Mouse (Mus musculus): ENCODE results near the gene Nelfe. TPM values are rescaled to one million over a fixed set of nuclear protein-coding genes. Genes with fewer than 3 reads are reported as not detected.
A peak's percentile ranks its signal among the peaks of the same experiment; 100 is the strongest.

The Nelfe gene
- total RNA-seq, 1 experiment = 63.4 TPM

DNA sequence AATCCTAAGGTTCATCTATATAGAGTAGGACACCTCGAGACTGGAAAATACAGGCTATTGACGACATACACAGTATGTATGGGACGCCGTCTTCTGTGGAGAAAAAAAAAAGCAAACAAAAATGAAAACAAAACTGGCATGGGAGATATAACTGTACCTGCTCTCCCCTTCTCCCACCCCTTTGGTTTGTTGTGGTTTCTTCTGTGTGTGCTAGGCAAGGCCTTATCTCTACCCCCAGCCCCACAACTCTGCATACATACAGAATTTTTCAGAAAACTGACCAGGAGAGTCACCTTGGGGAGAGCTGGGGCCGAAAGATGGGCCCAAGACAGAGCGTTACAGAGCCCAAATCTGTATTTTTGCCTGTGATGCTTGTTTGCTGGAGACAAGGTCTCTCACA lies 34.5 kb downstream of the Nelfe start:
- Histone ChIP-seq H3K9ac (ENCODE audit: insufficient read depth, low read depth, low read length, poor library complexity, severe bottlenecking) (no peak overlapping the region), H3K27ac (ENCODE audit: insufficient read depth, low read depth, low read length, poor library complexity, severe bottlenecking) (no peak overlapping the region), H3K9me3 (ENCODE audit: control insufficient read depth, insufficient read depth, low read depth, low read length) (no peaks in the 10 kb centered on the region), H3K4me1 (ENCODE audit: control insufficient read depth in 2 of 2, insufficient read depth in 2 of 2, low read length in 2 of 2, poor library complexity in 1 of 2) (peaks cover 0 to 1% of the 10 kb centered on the region in 2 experiments; a peak in 2 of 4 replicates), H3K36me3 (ENCODE audit: control insufficient read depth, insufficient read depth, low read length, poor library complexity, severe bottlenecking) (no peaks in the 10 kb centered on the region), H3K4me3 (ENCODE audit: insufficient read depth in 1 of 2, low read depth in 1 of 2, low read length in 2 of 2, poor library complexity in 1 of 2, severe bottlenecking in 1 of 2) (no peak overlapping the region)
- in situ Hi-C loops (cut with MboI; ENCODE audit: low sequenced_read_pairs in 2 of 2, unreplicated experiment in 2 of 2) = no loop called here
- TF ChIP-seq HCFC1 (IDR thresholded peaks at IDR 0.05; ENCODE audit: borderline replicate concordance, insufficient read depth, low read length) (no peak), ZC3H11A (IDR thresholded peaks at IDR 0.05; ENCODE audit: borderline replicate concordance, low read depth, low read length) (no peak), ZNF384 (IDR thresholded peaks at IDR 0.05; ENCODE audit: low read depth, low read length) (no peak), CHD2 (IDR thresholded peaks at IDR 0.05; ENCODE audit: low read depth, low read length) (no peak)
- DNase-seq (ENCODE audit: low read depth, low spot score) = no peak

DNA sequence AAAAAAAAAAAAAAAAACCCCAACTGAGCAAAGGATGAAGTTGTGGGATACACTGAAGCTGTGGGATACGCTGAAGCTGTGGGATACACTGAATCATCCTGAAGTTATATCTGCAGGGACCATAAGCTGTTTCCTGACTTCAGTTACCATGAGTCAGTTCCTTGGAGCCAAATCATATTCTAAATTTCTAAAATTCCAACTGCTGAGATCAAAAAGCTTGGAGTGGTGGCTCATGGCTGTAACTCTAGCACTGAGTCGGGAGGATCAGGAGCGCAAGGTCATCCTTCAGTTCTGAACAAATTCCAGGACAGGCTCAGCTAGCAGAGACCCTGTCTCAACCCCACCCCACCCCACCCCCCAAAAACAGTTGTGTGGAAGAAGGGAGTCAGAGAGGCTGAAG lies 35.4 kb downstream of the Nelfe start:
- Histone ChIP-seq H3K9me3 (ENCODE audit: control insufficient read depth, insufficient read depth, low read depth, low read length) (no peaks in the 10 kb centered on the region), H3K9ac (ENCODE audit: insufficient read depth, low read depth, low read length, poor library complexity, severe bottlenecking) (no peak overlapping the region), H3K36me3 (ENCODE audit: control insufficient read depth, insufficient read depth, low read length, poor library complexity, severe bottlenecking) (no peaks in the 10 kb centered on the region), H3K27ac (ENCODE audit: insufficient read depth, low read depth, low read length, poor library complexity, severe bottlenecking) (no peak overlapping the region), H3K4me3 (ENCODE audit: insufficient read depth in 1 of 2, low read depth in 1 of 2, low read length in 2 of 2, poor library complexity in 1 of 2, severe bottlenecking in 1 of 2) (no peak overlapping the region), H3K4me1 (ENCODE audit: control insufficient read depth in 2 of 2, insufficient read depth in 2 of 2, low read length in 2 of 2, poor library complexity in 1 of 2) (peaks cover 1 to 4% of the 10 kb centered on the region in 2 experiments; a peak in 2 of 4 replicates)
- in situ Hi-C loops (cut with MboI; ENCODE audit: low sequenced_read_pairs in 2 of 2, unreplicated experiment in 2 of 2) = no loop called here
- DNase-seq (ENCODE audit: low read depth, low spot score) = no peak
- no peak for TF ChIP-seq ZNF384 (IDR thresholded peaks at IDR 0.05; ENCODE audit: low read depth, low read length)
- no peak for TF ChIP-seq MAFK (IDR thresholded peaks at IDR 0.05; ENCODE audit: insufficient read depth, low read depth, low read length)
- no peak for TF ChIP-seq ZC3H11A (IDR thresholded peaks at IDR 0.05; ENCODE audit: borderline replicate concordance, low read depth, low read length)
- TF ChIP-seq HCFC1 (IDR thresholded peaks at IDR 0.05; ENCODE audit: borderline replicate concordance, insufficient read depth, low read length) = no peak
- TF ChIP-seq CHD2 (IDR thresholded peaks at IDR 0.05; ENCODE audit: low read depth, low read length) = no peak

DNA sequence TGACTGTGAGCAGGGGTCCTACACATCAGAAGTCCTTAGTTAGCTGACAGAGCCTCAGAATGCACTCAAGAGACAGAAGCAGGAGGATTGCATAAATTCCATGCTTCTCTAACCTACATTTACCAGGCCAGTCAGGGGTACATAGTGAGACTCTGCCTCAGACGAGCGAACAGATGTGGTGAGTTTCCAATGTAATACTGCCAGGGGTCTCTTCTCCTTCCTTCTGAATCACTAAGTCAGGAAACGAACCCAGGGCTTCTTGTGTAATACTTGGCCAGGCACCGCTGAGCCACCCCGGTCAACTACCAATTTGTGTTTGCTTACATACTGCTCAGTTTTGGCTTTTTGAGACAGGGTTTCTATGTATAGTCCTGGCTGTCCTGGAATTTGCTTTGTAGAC lies 37.8 kb downstream of the Nelfe start:
- DNase-seq (ENCODE audit: low read depth, low spot score) = no peak
- H3K27ac ChIP-seq (ENCODE audit: insufficient read depth, low read depth, low read length, poor library complexity, severe bottlenecking) = no peak overlapping the region
- H3K4me1 ChIP-seq (ENCODE audit: control insufficient read depth in 2 of 2, insufficient read depth in 2 of 2, low read length in 2 of 2, poor library complexity in 1 of 2) = peaks cover 1 to 7% of the 10 kb centered on the region in 2 experiments; a peak in 1 of 4 replicates
- no peak overlapping the region for H3K4me3 ChIP-seq (ENCODE audit: insufficient read depth in 1 of 2, low read depth in 1 of 2, low read length in 2 of 2, poor library complexity in 1 of 2, severe bottlenecking in 1 of 2)
- in situ Hi-C loops (cut with MboI; ENCODE audit: low sequenced_read_pairs in 2 of 2, unreplicated experiment in 2 of 2) = no loop called here
- no peaks in the 10 kb centered on the region for H3K36me3 ChIP-seq (ENCODE audit: control insufficient read depth, insufficient read depth, low read length, poor library complexity, severe bottlenecking)
- no peak overlapping the region for H3K9ac ChIP-seq (ENCODE audit: insufficient read depth, low read depth, low read length, poor library complexity, severe bottlenecking)
- no peak for TF ChIP-seq MAFK (IDR thresholded peaks at IDR 0.05; ENCODE audit: insufficient read depth, low read depth, low read length)
- no peak for TF ChIP-seq HCFC1 (IDR thresholded peaks at IDR 0.05; ENCODE audit: borderline replicate concordance, insufficient read depth, low read length)
- TF ChIP-seq CHD2 (IDR thresholded peaks at IDR 0.05; ENCODE audit: low read depth, low read length) = no peak
- TF ChIP-seq ZNF384 (IDR thresholded peaks at IDR 0.05; ENCODE audit: low read depth, low read length) = no peak
- TF ChIP-seq ZC3H11A (IDR thresholded peaks at IDR 0.05; ENCODE audit: borderline replicate concordance, low read depth, low read length) = no peak
- no peaks in the 10 kb centered on the region for H3K9me3 ChIP-seq (ENCODE audit: control insufficient read depth, insufficient read depth, low read depth, low read length)

DNA sequence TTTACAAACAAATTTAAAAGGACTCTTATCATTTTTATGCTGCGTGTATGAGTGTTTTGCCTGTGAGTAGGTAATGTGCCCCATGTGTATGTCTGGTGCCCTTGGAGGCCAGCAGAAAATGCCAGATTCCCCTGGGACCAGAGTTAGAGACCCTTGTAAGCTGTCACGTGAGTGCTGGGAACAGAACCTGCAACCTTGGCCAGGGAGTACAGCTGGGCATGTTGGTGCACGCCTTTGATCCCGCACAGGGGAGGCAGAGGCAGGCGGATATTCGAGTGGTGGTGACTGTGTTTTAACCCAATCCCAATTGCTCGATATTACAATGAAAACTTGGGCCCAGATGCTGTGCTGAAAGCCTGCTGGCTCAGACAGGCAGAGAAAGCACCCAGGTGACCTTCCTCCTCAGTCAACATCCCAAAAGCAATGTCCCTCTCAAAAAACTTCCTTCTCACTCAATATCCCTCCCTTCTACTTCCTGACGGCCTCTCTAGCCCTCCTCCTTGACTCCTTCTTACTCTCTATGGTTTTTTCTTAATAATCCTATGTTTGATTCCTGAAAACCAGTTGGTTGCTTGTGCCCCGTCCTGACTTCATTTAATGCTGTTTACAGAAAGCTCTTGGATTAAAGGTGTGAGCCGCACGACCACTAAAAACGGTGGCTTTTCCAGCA lies 40.0 kb downstream of the Nelfe start:
- no peaks in the 10 kb centered on the region for H3K9me3 ChIP-seq (ENCODE audit: control insufficient read depth, insufficient read depth, low read depth, low read length)
- peak overlapping the region; percentile 31 to 41; a peak in 2 of 4 replicates for H3K4me3 ChIP-seq (ENCODE audit: insufficient read depth in 1 of 2, low read depth in 1 of 2, low read length in 2 of 2, poor library complexity in 1 of 2, severe bottlenecking in 1 of 2)
- peaks cover 1 to 9% of the 10 kb centered on the region in 2 experiments; a peak in 3 of 4 replicates for H3K4me1 ChIP-seq (ENCODE audit: control insufficient read depth in 2 of 2, insufficient read depth in 2 of 2, low read length in 2 of 2, poor library complexity in 1 of 2)
- peak overlapping the region; percentile 23 for H3K27ac ChIP-seq (ENCODE audit: insufficient read depth, low read depth, low read length, poor library complexity, severe bottlenecking)
- in situ Hi-C loops (cut with MboI; ENCODE audit: low sequenced_read_pairs in 2 of 2, unreplicated experiment in 2 of 2) = no loop called here
- H3K36me3 ChIP-seq (ENCODE audit: control insufficient read depth, insufficient read depth, low read length, poor library complexity, severe bottlenecking) = no peaks in the 10 kb centered on the region
- peak overlapping the region; percentile 44 for H3K9ac ChIP-seq (ENCODE audit: insufficient read depth, low read depth, low read length, poor library complexity, severe bottlenecking)
- TF ChIP-seq CHD2 (IDR thresholded peaks at IDR 0.05; ENCODE audit: low read depth, low read length) (no peak), HCFC1 (IDR thresholded peaks at IDR 0.05; ENCODE audit: borderline replicate concordance, insufficient read depth, low read length) (0 out of 2 replicates have a peak, but pooled peaks have one; percentile 39)
- DNase-seq (ENCODE audit: low read depth, low spot score) = no peak
